ENCODE assay signal across 14 mouse cellular contexts in genomic region chr1:57934287-57934686, GRCm38 (mm10).
"Had no signal": no experiment of that assay in that cellular context is flagged by ENCODE, and none has a peak within 500 bp of the region (broad histone marks: within the 10 kb centered on the region; RNA-seq: fewer than 3 reads in every experiment).

No protein-coding gene starts in this region.

- H3K36me3 ChIP-seq: limb, embryonic 10.5 days; liver, embryonic 15.5 days; neural tube, embryonic 13.5 days; stomach, embryonic 15.5 days had no signal

- ATAC-seq: inflammation-experienced regulatory T-cells, adult 6 months had no signal

- H3K9me3 ChIP-seq: kidney, embryonic 15.5 days; limb, embryonic 10.5 days; liver, embryonic 15.5 days; midbrain, embryonic 10.5 days; neural tube, embryonic 13.5 days; stomach, embryonic 15.5 days had no signal

- H3K27ac ChIP-seq: kidney, embryonic 15.5 days; limb, embryonic 10.5 days; liver, embryonic 15.5 days; midbrain, embryonic 10.5 days; neural tube, embryonic 13.5 days; stomach, embryonic 15.5 days had no signal

- H3K4me3 ChIP-seq: kidney, embryonic 15.5 days; limb, embryonic 10.5 days; liver, embryonic 15.5 days; midbrain, embryonic 10.5 days; neural tube, embryonic 13.5 days; stomach, embryonic 15.5 days had no signal

- H3K27me3 ChIP-seq: liver, embryonic 15.5 days; neural tube, embryonic 13.5 days; stomach, embryonic 15.5 days had no signal

- H3K4me1 ChIP-seq: limb, embryonic 10.5 days; liver, embryonic 15.5 days; neural tube, embryonic 13.5 days; stomach, embryonic 15.5 days had no signal

- H3K9ac ChIP-seq: kidney, embryonic 15.5 days; liver, embryonic 15.5 days; neural tube, embryonic 13.5 days; stomach, embryonic 15.5 days had no signal

- H3K4me2 ChIP-seq: kidney, embryonic 15.5 days; liver, embryonic 11.5 days; liver, embryonic 15.5 days; neural tube, embryonic 13.5 days; stomach, embryonic 15.5 days had no signal

- DNase-seq: kidney, adult 2 months; kidney, postnatal 25 days; lung, adult 2 months; midbrain, embryonic 14.5 days; retina, postnatal 1 day; thymus, postnatal 4 days had no signal
